Mouse (Mus musculus) limb, embryonic 14.5 days (tissue): ENCODE results near the gene Lmx1a. TPM values are rescaled to one million over a fixed set of nuclear protein-coding genes. Genes with fewer than 3 reads are reported as not detected.
A peak's percentile ranks its signal among the peaks of the same experiment; 100 is the strongest.

Experiments used
- ATAC-seq: fragments of 200-750 bp; cut with Nextera tagmentation; 2 replicates; pipeline ENCODE4 v1.8.0; 2017; ENCODE audit warnings: low read depth, moderate number of reproducible peaks, moderate TSS enrichment; ENCODE audit not compliant: low FRiP score
- DNase-seq: peaks from one replicate; pipeline ENCODE4 v3.0.0-alpha.2; 2015; ENCODE audit warnings: low spot score
- H3K27ac ChIP-seq: fragments of 300-500 bp; sonication (generic); replicated peaks from 2 replicates; pipeline ENCODE4 v1.5.1; 2014; ENCODE audit warnings: low read depth, mild to moderate bottlenecking, low read length, moderate library complexity, mixed read lengths
- H3K27me3 ChIP-seq: fragments of 300-500 bp; sonication (generic); 2 replicates; pipeline ENCODE4 v1.6.1; 2014; ENCODE audit warnings: low read length, mixed read lengths; ENCODE audit not compliant: control insufficient read depth, insufficient read depth
- H3K36me3 ChIP-seq: fragments of 300-500 bp; sonication (generic); 2 replicates; pipeline ENCODE4 v1.6.1; 2014; ENCODE audit warnings: mild to moderate bottlenecking, low read length, moderate library complexity, mixed read lengths; ENCODE audit not compliant: control insufficient read depth, insufficient read depth
- H3K4me1 ChIP-seq: fragments of 300-500 bp; sonication (generic); 2 replicates; pipeline ENCODE4 v1.6.1; 2014; ENCODE audit warnings: antibody characterized with exemption, low read length, mixed read lengths; ENCODE audit not compliant: control insufficient read depth, insufficient read depth
- H3K4me2 ChIP-seq: fragments of 300-500 bp; sonication (generic); replicated peaks from 2 replicates; pipeline ENCODE4 v1.6.1; 2014; ENCODE audit warnings: low read depth, mild to moderate bottlenecking, low read length, moderate library complexity; ENCODE audit not compliant: severe bottlenecking
- H3K4me3 ChIP-seq: fragments of 300-500 bp; sonication (generic); replicated peaks from 2 replicates; pipeline ENCODE4 v1.5.1; 2014; ENCODE audit warnings: low read length
- H3K9ac ChIP-seq: fragments of 300-500 bp; sonication (generic); 2 replicates; pipeline ENCODE4 v1.6.1; 2014; ENCODE audit warnings: mild to moderate bottlenecking, low read depth, low read length, moderate library complexity; ENCODE audit not compliant: severe bottlenecking
- H3K9me3 ChIP-seq: fragments of 300-500 bp; sonication (generic); 2 replicates; pipeline ENCODE4 v1.6.1; 2016; ENCODE audit warnings: low read length; ENCODE audit not compliant: control insufficient read depth
- POLR2A ChIP-seq: fragments of 200-500 bp; IDR thresholded peaks from 2 replicates; pipeline ENCODE4 v1.8.0; 2012; ENCODE audit warnings: inconsistent platforms, mild to moderate bottlenecking, moderate library complexity, borderline replicate concordance; ENCODE audit not compliant: insufficient read depth, insufficient read length; ENCODE audit errors: extremely low read depth
- WGBS: fragments of 180-500 bp; shearing (Covaris S2); extraction: QIAGEN DNeasy Blood & Tissue Kit; methylation state at CpG from one replicate; pipeline ENCODE4 v1.1.7; 2014; 5-methylcytosine and 5-hydroxymethylcytosine counted together
- polyA plus RNA-seq, 2 experiments: library from polyadenylated mRNA; depleted of rRNA in 1 of 2; stranded (reverse) in 1 of 2; unstranded in 1 of 2; fragments of >200 nt; fragmentation: Nextera tagmentation in 1 of 2; extraction: Ambion mirVana in 1 of 2; gene quantifications; 2 replicates each; pipeline versions ENCODE4 v1.2.1 to v1.2.3; 2012 to 2014

The Lmx1a gene
- polyA plus RNA-seq, 2 experiments: 0.37 to 0.57 TPM

DNA sequence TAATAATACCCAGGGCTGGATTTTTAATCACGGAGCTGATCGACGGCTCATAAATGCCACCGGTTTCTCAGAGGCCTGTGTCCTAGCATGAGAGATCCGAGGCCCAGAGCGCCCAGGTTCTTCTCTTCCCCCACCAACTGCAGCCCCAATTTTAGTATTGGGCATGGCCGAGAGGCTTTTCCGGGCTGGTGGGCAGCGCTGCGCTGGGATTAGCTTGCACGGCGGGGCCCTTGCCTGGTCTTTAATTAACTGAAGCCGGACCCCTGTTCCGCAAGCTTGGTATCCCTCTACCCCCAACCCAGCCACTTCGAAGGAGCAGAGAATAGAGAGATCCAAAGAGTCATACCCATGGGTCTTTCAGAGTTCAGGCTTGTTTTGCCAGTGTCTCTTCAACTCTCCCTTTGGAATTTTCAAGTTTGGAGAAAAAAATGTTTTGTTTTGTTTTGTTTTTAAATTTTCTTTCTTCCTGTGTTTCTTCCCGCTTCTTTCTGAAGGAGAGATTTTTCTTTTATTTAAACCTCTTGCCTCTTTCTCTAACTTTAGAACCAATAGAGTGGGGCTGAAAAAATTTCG, 1.2 kb downstream of the Lmx1a start:
- ATAC-seq (no peak), DNase-seq (no peak)
- Histone ChIP-seq H3K9me3 (no peaks in the 10 kb centered on the region), H3K4me3 (no peak overlapping the region), H3K4me1 (peaks cover 10% of the 10 kb centered on the region), H3K36me3 (no peaks in the 10 kb centered on the region), H3K9ac (no peak overlapping the region), H3K27ac (no peak overlapping the region), H3K27me3 (peaks cover 92% of the 10 kb centered on the region), H3K4me2 (no peak overlapping the region)
- no peak for TF ChIP-seq POLR2A
- under 1% methylated on average over 17 of the region's 17 CpGs for WGBS

DNA sequence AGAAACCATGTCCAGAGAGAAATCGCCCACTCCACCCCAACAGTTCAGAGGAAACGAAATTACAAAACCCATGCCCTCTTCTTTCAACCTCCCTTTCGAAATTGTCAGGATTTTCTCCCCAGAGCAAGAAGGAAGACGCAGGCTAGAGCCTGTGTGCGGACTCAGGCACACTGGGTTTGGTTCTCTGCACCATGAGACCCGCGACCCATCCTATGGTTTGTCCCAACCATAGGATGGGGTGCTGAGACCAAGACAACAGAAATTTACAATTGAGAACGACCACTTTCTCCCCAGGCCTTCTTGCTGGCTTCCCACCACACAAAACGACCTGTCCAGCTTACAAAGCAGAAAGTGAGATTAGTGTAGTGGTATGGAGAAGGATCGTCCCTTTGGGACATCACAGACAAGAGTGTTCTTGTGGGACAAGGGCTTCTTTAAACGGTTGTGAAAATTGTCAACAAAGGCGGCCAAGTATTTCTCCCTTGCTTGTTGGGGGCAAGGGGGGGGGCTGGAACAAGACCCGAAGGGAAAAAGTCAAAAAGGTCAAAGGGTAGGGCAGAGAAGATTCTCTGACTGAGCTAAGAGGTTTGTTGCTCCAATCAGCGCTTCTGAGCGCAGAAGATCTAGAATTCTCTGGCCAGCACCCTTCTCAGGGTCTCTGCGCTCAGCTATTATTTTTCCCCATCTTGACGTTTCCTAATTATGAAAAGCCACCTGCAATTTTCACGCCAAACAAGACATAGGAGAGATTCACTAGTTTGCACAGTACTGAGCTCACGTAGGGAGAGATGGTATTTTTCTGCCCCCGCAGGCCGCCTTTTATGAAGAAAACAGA, 1.9 kb downstream of the Lmx1a start:
- H3K4me1 ChIP-seq: peaks cover 10% of the 10 kb centered on the region
- H3K4me2 ChIP-seq: no peak overlapping the region
- no peak overlapping the region for H3K4me3 ChIP-seq
- no peak overlapping the region for H3K27ac ChIP-seq
- no peaks in the 10 kb centered on the region for H3K9me3 ChIP-seq
- 4% methylated on average over 21 of the region's 21 CpGs for WGBS
- DNase-seq (no peak), ATAC-seq (no peak)
- H3K27me3 ChIP-seq: peaks cover 95% of the 10 kb centered on the region
- no peaks in the 10 kb centered on the region for H3K36me3 ChIP-seq
- H3K9ac ChIP-seq: no peak overlapping the region
- no peak for TF ChIP-seq POLR2A

DNA sequence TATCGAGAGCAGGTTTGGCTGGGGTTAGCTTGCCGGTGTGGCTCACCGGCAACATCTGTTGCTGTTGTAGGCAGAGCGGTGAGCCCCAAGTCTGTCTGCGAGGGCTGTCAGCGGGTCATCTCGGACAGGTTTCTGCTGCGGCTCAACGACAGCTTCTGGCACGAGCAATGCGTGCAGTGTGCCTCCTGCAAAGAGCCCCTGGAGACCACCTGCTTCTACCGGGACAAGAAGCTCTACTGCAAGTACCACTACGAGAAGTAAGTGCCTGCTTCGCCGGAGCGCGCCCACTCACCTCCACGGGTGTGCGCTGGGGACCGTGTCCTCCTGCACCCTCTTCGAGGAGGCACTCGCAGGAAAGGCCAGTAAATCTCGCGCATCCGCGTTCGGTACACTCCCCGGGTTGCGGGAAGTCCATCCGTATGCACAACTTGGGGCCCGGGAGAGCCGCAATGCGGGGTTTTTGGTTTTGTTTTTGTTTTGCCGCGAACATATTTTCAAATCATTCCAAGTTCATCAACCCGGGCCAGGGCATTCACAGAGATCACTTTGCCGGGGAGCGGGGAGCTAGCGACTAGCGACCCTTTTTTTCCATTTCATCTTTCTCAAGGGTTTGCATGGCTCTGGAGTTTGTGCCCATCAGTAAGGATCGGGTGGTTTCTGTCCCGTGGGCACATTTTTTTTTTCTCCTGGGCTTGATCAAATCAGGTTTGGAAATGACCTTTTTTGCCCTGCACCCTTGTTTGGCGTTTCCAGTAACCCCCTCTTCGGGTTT, 3.1 kb downstream of the Lmx1a start:
- no peaks in the 10 kb centered on the region for H3K36me3 ChIP-seq
- H3K9me3 ChIP-seq: no peaks in the 10 kb centered on the region
- no peak for ATAC-seq
- peaks cover 10% of the 10 kb centered on the region for H3K4me1 ChIP-seq
- H3K4me3 ChIP-seq: peak overlapping the region; percentile 19
- no peak overlapping the region for H3K9ac ChIP-seq
- no peak for TF ChIP-seq POLR2A
- no peak for DNase-seq
- peak overlapping the region; percentile 18; the same call in 1 of the 2 replicates for H3K4me2 ChIP-seq
- no peak overlapping the region for H3K27ac ChIP-seq
- under 1% methylated on average over 44 of the region's 44 CpGs for WGBS
- H3K27me3 ChIP-seq: peaks cover 96% of the 10 kb centered on the region

DNA sequence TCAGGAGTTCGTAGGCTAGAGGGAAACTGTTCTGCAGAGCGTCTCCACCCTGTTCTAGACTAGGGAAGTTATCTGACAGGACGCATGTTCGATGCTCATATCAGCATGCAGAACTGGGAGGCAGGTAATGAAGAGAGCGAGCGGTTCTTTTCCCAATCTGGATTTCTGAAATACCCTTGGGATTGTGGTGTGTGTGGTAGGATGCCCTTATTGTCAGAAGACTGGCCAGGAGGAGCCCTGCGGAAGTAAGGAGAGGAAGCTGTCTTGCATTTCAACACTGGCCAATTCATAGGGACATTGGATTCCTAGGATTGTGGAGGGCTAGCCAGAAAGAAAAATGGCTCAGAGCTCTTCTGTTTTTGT, 3.6 kb downstream of the Lmx1a start:
- Histone ChIP-seq H3K9ac (no peak overlapping the region), H3K9me3 (no peaks in the 10 kb centered on the region), H3K27ac (no peak overlapping the region), H3K36me3 (no peaks in the 10 kb centered on the region), H3K4me1 (peaks cover 10% of the 10 kb centered on the region), H3K27me3 (peaks cover 92% of the 10 kb centered on the region), H3K4me2 (no peak overlapping the region), H3K4me3 (no peak overlapping the region)
- no peak for ATAC-seq
- 1% methylated on average over 7 of the region's 7 CpGs for WGBS
- DNase-seq: no peak
- no peak for TF ChIP-seq POLR2A

DNA sequence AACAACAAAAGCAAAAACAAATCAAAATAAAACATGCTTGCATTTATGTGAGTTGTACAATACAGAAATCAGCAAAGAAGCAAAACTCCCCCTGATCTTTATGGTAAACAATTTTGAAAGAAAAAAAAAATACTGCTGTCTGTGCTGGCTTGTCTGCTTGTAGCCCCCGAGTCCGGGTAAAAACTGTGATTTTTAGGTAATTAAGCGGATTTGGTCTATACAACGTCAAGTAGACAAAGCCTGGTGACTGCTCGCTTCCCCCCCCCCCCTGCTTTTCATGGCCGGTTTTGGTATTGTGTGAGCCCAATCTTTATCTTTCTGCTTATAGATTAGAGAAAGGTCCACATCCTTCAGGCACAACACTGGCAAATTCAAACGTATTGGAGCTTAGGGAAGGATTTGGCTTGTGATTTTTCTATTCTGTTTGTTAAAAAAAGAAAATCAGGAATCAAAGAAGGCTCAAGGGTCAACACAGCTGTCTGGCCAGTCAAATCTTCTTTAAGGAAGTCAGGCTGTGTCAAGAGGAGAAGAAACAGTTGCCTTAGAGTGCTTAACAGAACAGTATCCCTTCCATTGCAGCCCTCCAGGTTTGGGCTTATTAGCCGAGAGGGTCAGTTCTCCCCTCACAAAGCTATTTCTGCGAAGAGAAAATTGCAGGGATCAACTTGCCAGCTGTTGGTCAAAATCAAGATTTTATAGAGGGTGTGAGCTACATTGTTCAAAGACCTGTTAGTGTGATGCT, 4.6 kb downstream of the Lmx1a start:
- peaks cover 10% of the 10 kb centered on the region for H3K4me1 ChIP-seq
- H3K27me3 ChIP-seq: peaks cover 89% of the 10 kb centered on the region
- WGBS: 2% methylated on average over 9 of the region's 9 CpGs
- H3K36me3 ChIP-seq: no peaks in the 10 kb centered on the region
- H3K4me2 ChIP-seq: no peak overlapping the region
- no peak for TF ChIP-seq POLR2A
- DNase-seq (no peak), ATAC-seq (no peak)
- H3K27ac ChIP-seq: no peak overlapping the region
- H3K9ac ChIP-seq: no peak overlapping the region
- no peak overlapping the region for H3K4me3 ChIP-seq
- H3K9me3 ChIP-seq: no peaks in the 10 kb centered on the region
